In the genomic region with DNA sequence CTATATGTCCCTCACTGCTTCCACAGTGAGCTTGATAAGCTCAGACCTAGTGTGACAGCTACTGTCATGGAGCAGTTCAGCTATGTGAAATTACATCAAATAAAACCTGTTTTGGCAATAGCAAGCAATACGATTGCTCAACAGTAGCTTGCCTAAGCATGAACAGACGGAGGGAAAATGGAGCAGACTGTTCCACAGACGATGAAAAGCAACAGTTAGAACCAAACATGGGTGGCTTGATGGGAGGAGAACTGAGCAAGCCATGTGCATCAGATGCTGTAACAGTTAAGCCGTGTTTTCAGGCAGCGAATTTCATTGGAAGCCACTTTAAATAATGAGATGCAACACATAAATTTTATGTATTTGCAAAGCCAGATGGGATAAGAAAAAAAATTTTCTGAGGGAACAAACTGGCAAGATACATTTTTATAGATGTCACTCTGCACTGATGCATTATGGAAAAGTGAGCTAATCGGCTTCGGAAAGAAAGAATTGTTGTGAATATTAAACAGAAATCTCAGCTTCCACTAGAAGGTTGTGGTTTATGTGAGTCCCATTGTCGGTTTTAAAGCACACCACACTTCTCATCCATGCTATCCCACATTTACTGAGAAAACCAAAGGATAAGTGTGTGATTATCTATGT, we compare ENCODE assay signal across 18 mouse cellular contexts.
DNase-seq lines count a peak whose midpoint lies in the region; ATAC-seq and TF ChIP-seq lines count a peak whose summit lies in the region.
"Had no signal": no experiment of that assay in that cellular context is flagged by ENCODE, and none has a peak within 500 bp of the region (broad histone marks: within the 10 kb centered on the region; RNA-seq: fewer than 3 reads in every experiment).

No protein-coding gene starts in this region.

- no peak overlapping the region for H3K9ac ChIP-seq in forebrain, embryonic 13.5 days
- no peak overlapping the region for H3K9ac ChIP-seq in forebrain, embryonic 12.5 days
- no peak overlapping the region for H3K9ac ChIP-seq in midbrain, postnatal 0 days (replicated peaks; ENCODE audit: low read length, poor library complexity, severe bottlenecking)
- no peak overlapping the region for H3K9ac ChIP-seq in hindbrain, postnatal 0 days (replicated peaks; ENCODE audit: low read length)
- H3K9ac ChIP-seq: liver, embryonic 14.5 days had no signal

- no peak for TF ChIP-seq CTCF in midbrain, postnatal 0 days (IDR thresholded peaks at IDR 0.05)
- TF ChIP-seq CTCF in hindbrain, postnatal 0 days (IDR thresholded peaks at IDR 0.05; ENCODE audit: low read depth), result no peak

- no peaks in the 10 kb centered on the region for H3K9me3 ChIP-seq in forebrain, embryonic 13.5 days (replicated peaks)
- H3K9me3 ChIP-seq in forebrain, embryonic 12.5 days, result no peaks in the 10 kb centered on the region
- H3K9me3 ChIP-seq in midbrain, postnatal 0 days (ENCODE audit: low read length), result no peaks in the 10 kb centered on the region
- H3K9me3 ChIP-seq in midbrain, embryonic 10.5 days (replicated peaks), result no peaks in the 10 kb centered on the region
- no peaks in the 10 kb centered on the region for H3K9me3 ChIP-seq in hindbrain, postnatal 0 days (ENCODE audit: low read length)

- H3K36me3 ChIP-seq in forebrain, embryonic 13.5 days (ENCODE audit: poor library complexity, severe bottlenecking), result no peaks in the 10 kb centered on the region
- no peaks in the 10 kb centered on the region for H3K36me3 ChIP-seq in forebrain, embryonic 12.5 days (replicated peaks)
- H3K36me3 ChIP-seq in midbrain, postnatal 0 days (ENCODE audit: insufficient read depth, low read length), result no peaks in the 10 kb centered on the region
- no peaks in the 10 kb centered on the region for H3K36me3 ChIP-seq in midbrain, embryonic 10.5 days
- no peaks in the 10 kb centered on the region for H3K36me3 ChIP-seq in hindbrain, postnatal 0 days (ENCODE audit: insufficient read depth, low read length)

- no peak for DNase-seq in midbrain, postnatal 0 days (ENCODE audit: low spot score)
- no peak for DNase-seq in midbrain, embryonic 10.5 days (ENCODE audit: low spot score)
- DNase-seq in gonadal fat pad, adult 2 months (ENCODE audit: low read depth), result peak; percentile 70
- peak; percentile 67 to 73 for DNase-seq in layer of hippocampus, postnatal 36 days
- DNase-seq in urinary bladder, postnatal 4 days (ENCODE audit: low spot score in 2 of 2), result no peak
- no peak for DNase-seq in hindbrain, postnatal 0 days (ENCODE audit: low spot score)
- DNase-seq: cerebellum, adult 2 months; embryo, embryonic 11 days; kidney, adult 2 months; kidney, postnatal 36 days; lung, postnatal 4 days; thymus, adult 2 months had no signal

- ATAC-seq in forebrain, embryonic 13.5 days, result peak; percentile 96
- no peak for ATAC-seq in forebrain, embryonic 12.5 days (ENCODE audit: low FRiP score)
- peak; percentile 38; the same call in 1 of the 2 replicates for ATAC-seq in midbrain, postnatal 0 days (ENCODE audit: low FRiP score)
- ATAC-seq in hindbrain, postnatal 0 days, result no peak
- ATAC-seq: hindbrain, embryonic 16.5 days; Patski had no signal

- WGBS in forebrain, embryonic 13.5 days, result 84% methylated on average over 8 of the region's 8 CpGs
- WGBS in forebrain, embryonic 12.5 days, result 88% methylated on average over 8 of the region's 8 CpGs
- WGBS in midbrain, postnatal 0 days, result 73% methylated on average over 8 of the region's 8 CpGs
- 87% methylated on average over 8 of the region's 8 CpGs for WGBS in midbrain, embryonic 10.5 days
- WGBS in hindbrain, postnatal 0 days, result 81% methylated on average over 8 of the region's 8 CpGs

- H3K4me1 ChIP-seq in forebrain, embryonic 13.5 days, result no peaks in the 10 kb centered on the region
- no peaks in the 10 kb centered on the region for H3K4me1 ChIP-seq in forebrain, embryonic 12.5 days
- H3K4me1 ChIP-seq in midbrain, postnatal 0 days (ENCODE audit: insufficient read depth, low read length), result no peaks in the 10 kb centered on the region
- H3K4me1 ChIP-seq in midbrain, embryonic 10.5 days, result no peaks in the 10 kb centered on the region
- H3K4me1 ChIP-seq in hindbrain, postnatal 0 days (ENCODE audit: insufficient read depth, low read length), result no peaks in the 10 kb centered on the region

- no peak overlapping the region for H3K27ac ChIP-seq in forebrain, embryonic 13.5 days
- no peak overlapping the region for H3K27ac ChIP-seq in forebrain, embryonic 12.5 days
- H3K27ac ChIP-seq in midbrain, postnatal 0 days (ENCODE audit: low read depth, low read length), result no peak overlapping the region
- H3K27ac ChIP-seq in midbrain, embryonic 10.5 days (replicated peaks), result no peak overlapping the region
- no peak overlapping the region for H3K27ac ChIP-seq in hindbrain, postnatal 0 days
- H3K27ac ChIP-seq: liver, embryonic 14.5 days had no signal

- H3K27me3 ChIP-seq in forebrain, embryonic 13.5 days, result no peaks in the 10 kb centered on the region
- no peaks in the 10 kb centered on the region for H3K27me3 ChIP-seq in forebrain, embryonic 12.5 days
- H3K27me3 ChIP-seq in midbrain, postnatal 0 days (ENCODE audit: insufficient read depth, low read length), result no peaks in the 10 kb centered on the region
- H3K27me3 ChIP-seq in midbrain, embryonic 10.5 days (ENCODE audit: low read depth, poor library complexity, severe bottlenecking), result no peaks in the 10 kb centered on the region
- H3K27me3 ChIP-seq in hindbrain, postnatal 0 days (ENCODE audit: insufficient read depth, low read length), result no peaks in the 10 kb centered on the region
- H3K27me3 ChIP-seq: Patski had no signal

- H3K4me2 ChIP-seq in forebrain, embryonic 13.5 days, result no peak overlapping the region
- no peak overlapping the region for H3K4me2 ChIP-seq in forebrain, embryonic 12.5 days
- no peak overlapping the region for H3K4me2 ChIP-seq in midbrain, postnatal 0 days (ENCODE audit: low read depth, low read length, poor library complexity, severe bottlenecking)
- no peak overlapping the region for H3K4me2 ChIP-seq in hindbrain, postnatal 0 days (ENCODE audit: low read depth, low read length)

- no peak overlapping the region for H3K4me3 ChIP-seq in forebrain, embryonic 13.5 days
- no peak overlapping the region for H3K4me3 ChIP-seq in forebrain, embryonic 12.5 days (replicated peaks)
- no peak overlapping the region for H3K4me3 ChIP-seq in midbrain, postnatal 0 days (ENCODE audit: low read depth, low read length)
- no peak overlapping the region for H3K4me3 ChIP-seq in midbrain, embryonic 10.5 days
- no peak overlapping the region for H3K4me3 ChIP-seq in hindbrain, postnatal 0 days (ENCODE audit: low read length)
- H3K4me3 ChIP-seq: erythroblast, embryonic 14.5 days had no signal

Comparison
In these comparisons a context has a peak if more than half of its experiments do, and no peak if none do; other contexts are left out.
1. ATAC-seq: peak in forebrain, embryonic 13.5 days (single experiment) and midbrain, postnatal 0 days (single experiment); none in forebrain, embryonic 12.5 days (single experiment) and hindbrain, postnatal 0 days (single experiment).
2. DNase-seq: peak in gonadal fat pad, adult 2 months (single experiment) and layer of hippocampus, postnatal 36 days (2 of 2); none in midbrain, postnatal 0 days (single experiment), midbrain, embryonic 10.5 days (single experiment), urinary bladder, postnatal 4 days (0 of 2) and hindbrain, postnatal 0 days (single experiment).